Mouse (Mus musculus) spleen, adult 2 months (tissue): ENCODE measurements around the gene Olfr1385.

ENCODE experiments used
- CTCF ChIP-seq: fragments of 200-500 bp; IDR thresholded peaks from 2 replicates; pipeline ENCODE4 v1.5.1; 2011; ENCODE audit warnings: mild to moderate bottlenecking, inconsistent platforms; ENCODE audit not compliant: insufficient read depth, insufficient read length, insufficient replicate concordance; ENCODE audit errors: extremely low read depth
- POLR2A ChIP-seq: fragments of 200-500 bp; IDR thresholded peaks from 2 replicates; pipeline ENCODE4 v1.6.1; 2011; ENCODE audit warnings: low read depth, low read length, inconsistent platforms

DNA sequence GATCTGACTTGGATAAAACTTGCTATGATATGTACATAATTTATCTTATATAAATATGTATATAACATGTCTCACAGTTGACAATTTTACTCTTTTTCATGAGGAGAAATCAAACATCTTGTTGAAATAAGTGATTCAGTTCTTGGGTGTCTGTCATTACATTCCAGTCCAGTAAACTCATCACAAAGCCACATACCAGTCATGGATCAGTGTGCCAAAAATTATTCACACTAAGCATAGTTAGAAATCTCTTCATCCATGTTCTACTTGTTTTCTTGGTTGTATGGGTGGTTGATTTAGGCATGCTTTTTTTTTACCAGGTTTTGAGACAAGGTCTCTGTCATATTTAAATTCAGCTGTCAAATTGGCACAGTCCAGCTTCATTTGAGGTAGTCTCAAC, 43.9 kb downstream of the Olfr1385 start:
- no peak for TF ChIP-seq CTCF
- TF ChIP-seq POLR2A = no peak
